Mouse (Mus musculus) kidney, postnatal 10 days (tissue): ENCODE results near the gene Rcl1.

Experiments used
- DNase-seq: peaks from one replicate; pipeline ENCODE4 v3.0.0; 2021; ENCODE audit warnings: mixed read lengths

The Rcl1 gene

GRCm38 (mm10) chr19:29100874-29101542 is at the start of gene Rcl1:
Gene Rcl1 (plus strand): TSS chr19:29101375.
- DNase-seq, result peak; percentile 97

GRCm38 (mm10) chr19:29052786-29053185 is 48.4 kb upstream of the Rcl1 start:
- DNase-seq, result no peak

DNA sequence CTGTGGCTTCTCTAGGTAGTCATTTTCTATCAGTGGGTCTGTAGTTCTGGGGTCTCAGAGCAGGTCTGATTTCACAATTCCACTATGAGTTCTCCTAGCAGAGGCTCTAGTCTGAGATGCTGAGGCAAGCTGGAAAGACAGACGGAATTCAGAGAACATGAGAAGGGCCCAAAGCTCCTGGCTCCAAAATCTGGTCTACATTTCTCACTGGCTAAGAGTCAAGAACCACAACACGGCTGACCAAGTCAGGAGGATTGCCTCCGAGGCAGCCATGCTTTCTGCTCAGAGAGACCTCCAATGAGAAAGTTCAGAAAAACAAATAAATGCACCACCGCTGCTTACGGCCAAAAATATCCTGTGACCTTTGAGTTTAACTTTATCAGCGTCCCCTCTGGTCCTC is 46.6 kb upstream of the Rcl1 start:
- no peak for DNase-seq

- no peak for DNase-seq
These were observed 45.7 kb upstream of the Rcl1 start for GRCm38 (mm10) chr19:29055469-29055868.

- DNase-seq, result no peak
These were observed 42.4 kb upstream of the Rcl1 start for GRCm38 (mm10) chr19:29058741-29059140.

DNA sequence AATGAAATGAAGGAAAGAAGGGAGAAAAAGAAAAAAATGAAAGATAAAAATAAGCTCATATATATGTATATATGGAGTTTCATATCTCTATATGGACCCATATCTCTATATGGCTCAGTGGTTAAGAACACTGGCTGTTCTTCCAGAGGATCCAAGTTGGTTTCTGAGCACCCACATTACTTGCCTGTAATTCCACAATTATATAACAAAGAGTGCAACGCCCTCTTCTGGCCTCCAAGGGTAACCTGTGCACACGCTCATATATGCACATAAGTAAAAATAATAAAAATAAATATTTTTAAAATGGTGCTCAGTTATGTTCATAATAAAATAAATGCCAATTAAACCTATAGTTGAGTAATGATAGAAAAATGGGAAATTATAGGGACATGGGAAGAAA is 41.5 kb upstream of the Rcl1 start:
- DNase-seq, result no peak

- no peak for DNase-seq
These were observed 40.9 kb upstream of the Rcl1 start for GRCm38 (mm10) chr19:29060299-29060698.

DNA sequence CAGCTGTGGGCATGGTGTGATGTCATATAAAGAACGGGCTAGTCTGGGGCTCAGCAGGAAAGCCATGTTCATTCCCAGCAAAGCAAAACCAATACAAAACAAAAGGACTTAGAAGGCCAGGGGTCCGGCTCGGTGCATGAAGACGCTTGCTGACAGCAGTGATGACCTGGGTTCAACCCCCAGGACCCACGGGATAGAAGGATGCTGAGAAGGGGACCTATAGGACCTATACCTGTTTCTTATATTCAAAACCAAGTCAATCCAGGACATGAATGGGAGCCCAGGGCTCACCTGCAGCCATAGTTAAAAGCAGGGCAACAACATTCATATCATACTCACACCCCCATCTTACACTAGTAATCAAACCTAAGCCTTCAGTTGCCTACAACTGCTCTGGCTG is 38.2 kb upstream of the Rcl1 start:
- DNase-seq, result no peak

DNA sequence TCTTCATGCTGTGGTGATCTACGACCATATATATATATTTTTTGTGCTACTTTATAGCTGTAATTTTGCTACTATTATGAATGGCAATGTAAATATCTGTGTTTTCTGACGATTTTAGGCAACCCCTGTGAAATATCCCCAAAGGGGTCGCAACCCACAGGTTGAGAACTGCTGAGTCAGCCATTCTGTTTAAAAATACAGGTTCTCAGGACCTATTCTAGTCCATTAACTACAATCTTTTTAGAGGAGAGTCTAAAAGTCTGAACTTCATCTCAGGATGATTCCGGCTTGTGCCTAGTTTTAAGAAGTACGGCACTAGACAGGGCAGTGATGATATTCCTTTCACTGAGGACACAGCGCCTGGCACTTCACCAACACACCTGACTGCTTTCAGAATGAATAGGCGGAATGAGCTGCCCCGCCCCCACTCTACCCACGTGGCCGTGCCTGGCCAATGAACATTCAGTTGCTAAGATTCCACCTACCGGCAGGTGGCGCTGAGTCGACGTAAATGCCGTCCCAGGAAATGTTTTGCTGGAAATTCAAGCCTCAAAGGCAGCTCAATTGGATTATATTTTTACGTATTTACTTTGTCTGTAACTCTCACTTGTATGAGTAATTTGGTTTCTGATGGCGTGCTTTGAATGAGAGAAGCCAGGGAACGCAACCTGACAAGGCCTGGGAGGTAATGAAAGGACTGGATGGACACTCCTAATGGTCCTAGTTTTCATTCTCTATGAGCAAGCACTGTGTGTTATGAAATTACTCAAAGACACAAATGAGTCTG is 37.4 kb upstream of the Rcl1 start:
- peak; percentile 97 for DNase-seq

GRCm38 (mm10) chr19:29064451-29065102 is 36.6 kb upstream of the Rcl1 start:
- DNase-seq, result peak; percentile 43

DNA sequence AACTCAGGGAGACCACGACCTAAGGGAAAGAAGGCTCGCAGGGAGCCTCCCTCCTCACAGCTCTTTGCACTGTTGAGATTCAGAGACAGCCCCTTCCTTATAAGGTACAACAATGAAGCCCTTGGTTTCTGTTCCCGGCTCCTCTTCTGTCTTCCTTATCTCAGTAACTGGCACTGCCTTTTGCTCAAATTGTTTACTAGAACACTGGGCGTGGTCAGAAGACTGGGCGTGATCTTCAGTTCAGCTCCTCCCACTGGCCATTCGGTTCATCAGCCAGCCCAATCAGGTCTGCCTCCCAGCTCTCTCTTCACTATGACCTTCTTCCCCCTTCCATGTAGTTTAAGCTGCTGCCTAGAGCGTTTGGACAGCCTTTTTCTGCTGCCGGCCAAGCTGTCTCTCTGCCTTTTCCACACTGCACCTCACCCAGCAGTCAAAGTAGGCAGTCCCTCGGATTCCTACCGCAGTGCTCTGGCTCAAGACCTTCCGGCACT is 34.1 kb upstream of the Rcl1 start:
- DNase-seq, result peak; percentile 73

- DNase-seq, result no peak
These were observed 32.0 kb upstream of the Rcl1 start for GRCm38 (mm10) chr19:29069195-29069594.

DNA sequence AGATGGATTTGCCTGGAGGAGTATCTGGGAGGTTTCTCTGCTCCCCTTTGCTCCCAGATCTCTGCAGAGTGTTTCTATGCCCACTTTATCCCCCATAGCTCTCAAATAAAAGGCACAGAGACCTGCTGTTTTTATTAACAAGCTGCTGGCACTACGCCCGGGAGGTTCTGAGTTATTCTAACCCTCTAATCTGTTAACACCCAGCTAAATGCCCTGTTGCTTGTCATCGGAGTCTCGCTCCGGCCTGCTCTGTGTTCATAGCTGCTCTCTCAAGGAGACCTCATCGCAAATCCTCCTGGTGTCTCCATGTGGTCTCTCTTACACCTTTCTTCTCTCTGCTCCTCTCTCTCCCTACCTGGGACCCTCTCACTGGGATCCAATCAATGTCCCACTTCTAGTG is 26.4 kb upstream of the Rcl1 start:
- peak; percentile 62 for DNase-seq

- DNase-seq, result no peak
These were observed 12.5 kb upstream of the Rcl1 start for GRCm38 (mm10) chr19:29088628-29089027.

DNA sequence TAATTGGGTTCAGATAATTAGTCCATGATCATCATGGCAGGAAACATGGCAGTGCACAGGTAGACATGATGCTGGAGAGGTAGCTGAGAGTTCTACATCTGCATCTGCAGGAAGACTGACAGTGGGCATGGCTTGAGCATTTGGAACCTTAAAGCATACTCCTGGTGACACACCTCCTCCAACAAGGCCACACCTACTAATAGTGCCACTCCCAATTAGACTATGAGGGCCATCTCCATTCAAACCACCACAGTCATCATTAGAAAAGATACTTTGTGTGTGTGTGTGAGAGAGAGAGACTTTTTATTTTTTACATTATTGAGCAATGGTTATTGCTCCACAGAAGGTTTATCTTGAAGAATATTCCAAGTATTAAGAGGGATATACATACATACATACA is 9.0 kb upstream of the Rcl1 start:
- DNase-seq, result no peak

DNA sequence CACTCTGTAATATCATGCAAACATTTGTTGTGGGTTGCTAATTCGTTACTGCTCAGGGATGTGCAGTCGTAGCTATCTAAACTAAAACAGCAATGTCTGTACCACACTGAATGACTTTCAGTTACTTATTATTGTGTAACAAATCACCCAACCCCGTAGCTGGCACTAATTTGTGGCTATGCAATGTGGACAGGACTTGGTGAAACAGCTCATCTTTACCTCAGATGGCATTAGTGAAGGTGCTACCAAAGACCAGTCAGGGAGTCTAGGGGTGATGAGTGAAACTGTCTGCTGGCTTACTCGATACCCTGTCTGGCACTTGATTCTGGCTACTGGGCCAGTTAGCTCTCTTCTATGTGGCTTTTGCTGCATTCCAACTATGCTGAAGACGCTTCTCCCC is 2.1 kb upstream of the Rcl1 start:
- DNase-seq, result no peak

GRCm38 (mm10) chr19:29099596-29099995 is 1.6 kb upstream of the Rcl1 start:
- no peak for DNase-seq

GRCm38 (mm10) chr19:29100261-29100660 is 914 bp upstream of the Rcl1 start:
- DNase-seq, result no peak

DNA sequence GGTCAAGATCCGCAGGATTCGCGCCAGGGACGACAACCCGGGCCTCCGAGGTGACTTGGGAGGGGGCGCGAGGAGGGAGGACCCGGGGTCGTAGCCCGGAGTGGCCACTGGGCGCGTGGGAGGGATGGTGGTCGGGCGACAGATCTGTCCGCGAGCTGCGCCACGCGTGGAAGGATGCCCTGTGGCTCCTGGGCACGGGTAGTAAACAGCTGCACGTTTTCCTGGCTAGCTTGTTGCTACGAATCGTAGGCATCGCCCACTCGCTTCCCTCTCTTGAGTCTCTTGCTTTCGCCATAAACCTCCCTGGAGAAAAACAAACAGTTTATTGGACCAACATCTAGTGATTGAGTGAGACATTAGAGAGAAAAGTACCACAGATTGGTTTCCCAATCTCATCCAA is 416 bp downstream of the Rcl1 start:
- DNase-seq, result no peak

DNA sequence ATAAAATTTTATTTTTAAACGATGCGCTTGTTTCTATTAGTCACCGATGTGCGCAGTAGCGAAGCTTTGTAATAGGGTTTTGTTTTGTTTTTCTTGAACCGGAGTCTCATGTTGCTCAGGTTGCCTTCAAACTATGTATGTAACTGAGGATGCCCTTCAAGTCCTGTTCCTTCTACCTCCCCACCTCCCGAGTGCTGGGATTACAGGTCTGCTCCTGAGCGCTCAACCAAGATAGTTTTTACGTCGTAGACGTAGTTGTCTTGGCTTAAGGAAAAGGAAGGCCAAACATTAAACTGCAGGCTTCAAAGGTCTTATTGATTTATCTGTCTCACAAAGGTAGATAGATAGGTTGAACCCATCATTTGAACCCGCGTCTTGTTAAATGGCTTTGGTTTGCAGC is 923 bp downstream of the Rcl1 start:
- no peak for DNase-seq

GRCm38 (mm10) chr19:29105816-29106215 is 4.6 kb downstream of the Rcl1 start:
- DNase-seq, result no peak

DNA sequence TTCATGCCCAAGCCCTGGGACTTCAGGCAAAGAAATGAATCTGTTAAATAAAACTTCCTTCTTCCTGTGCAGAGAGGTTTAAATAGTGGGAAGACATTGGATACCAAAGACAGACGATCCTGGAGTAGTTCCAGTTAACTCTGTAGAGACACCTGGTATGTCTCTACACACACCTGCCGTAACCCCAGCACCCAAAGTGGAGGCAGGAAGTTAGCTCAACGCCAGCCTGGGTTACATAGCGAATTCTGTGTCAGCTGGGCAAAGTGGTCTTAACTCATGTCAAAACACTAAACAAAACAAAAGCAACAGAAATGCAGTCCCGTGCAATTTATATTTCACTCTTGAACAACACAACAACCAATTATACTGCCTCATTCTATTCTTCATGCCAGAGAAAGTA is 5.1 kb downstream of the Rcl1 start:
- no peak for DNase-seq

DNA sequence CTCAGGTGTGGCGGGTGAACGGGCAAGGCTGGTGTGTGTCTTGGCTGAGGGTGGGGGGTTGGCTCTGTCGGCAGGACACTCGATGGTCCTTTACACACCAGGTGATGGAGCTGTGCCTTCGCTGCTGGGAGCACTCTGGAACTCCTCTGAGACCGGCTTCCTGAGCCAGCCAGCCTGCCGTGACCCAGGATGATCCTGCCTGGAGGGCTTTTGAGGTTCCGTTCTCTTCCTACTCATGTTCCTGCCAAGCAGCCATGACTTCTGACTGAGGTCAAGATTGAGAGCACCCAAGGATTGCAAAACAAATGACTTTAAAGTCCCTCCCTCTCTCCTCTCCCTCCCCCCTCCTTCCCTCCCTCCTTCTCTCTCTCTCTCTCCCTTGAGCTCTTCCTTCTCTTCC is 11.5 kb downstream of the Rcl1 start:
- peak; percentile 65 for DNase-seq
